Comparison of ENCODE assay signal across 8 mouse cellular contexts in genomic region chr4:150583777-150584135, GRCm38 (mm10).
DNase-seq lines count a peak whose midpoint lies in the region; ATAC-seq and TF ChIP-seq lines count a peak whose summit lies in the region.

No protein-coding gene starts in this region.

- H3K36me3 ChIP-seq in kidney, embryonic 16.5 days (ENCODE audit: insufficient read depth, low read length) = peaks cover 4% of the 10 kb centered on the region; the same call in 1 of the 2 replicates
- H3K36me3 ChIP-seq in hindbrain, embryonic 14.5 days (replicated peaks; ENCODE audit: control insufficient read depth, insufficient read depth) = no peaks in the 10 kb centered on the region
- H3K36me3 ChIP-seq in midbrain, embryonic 13.5 days = no peaks in the 10 kb centered on the region

- H3K9ac ChIP-seq in kidney, embryonic 16.5 days (replicated peaks; ENCODE audit: low read length) = peak overlapping the region; percentile 52
- H3K9ac ChIP-seq in hindbrain, embryonic 14.5 days = peak overlapping the region; percentile 22
- H3K9ac ChIP-seq in midbrain, embryonic 13.5 days (replicated peaks) = no peak overlapping the region

- H3K9me3 ChIP-seq in kidney, embryonic 16.5 days (ENCODE audit: low read length) = no peaks in the 10 kb centered on the region
- H3K9me3 ChIP-seq in hindbrain, embryonic 14.5 days (ENCODE audit: control insufficient read depth, low read length) = no peaks in the 10 kb centered on the region
- no peaks in the 10 kb centered on the region for H3K9me3 ChIP-seq in midbrain, embryonic 13.5 days

- no peaks in the 10 kb centered on the region for H3K27me3 ChIP-seq in kidney, embryonic 16.5 days (ENCODE audit: insufficient read depth, low read length)
- H3K27me3 ChIP-seq in hindbrain, embryonic 14.5 days (ENCODE audit: control insufficient read depth, insufficient read depth, low read length) = no peaks in the 10 kb centered on the region
- H3K27me3 ChIP-seq in midbrain, embryonic 13.5 days = no peaks in the 10 kb centered on the region

- no peak for DNase-seq in kidney, adult 9 months
- DNase-seq in hindbrain, embryonic 14.5 days (ENCODE audit: low spot score) = no peak
- no peak for DNase-seq in cerebellum, adult 11-12 months
- DNase-seq in embryo, embryonic 9.5 days (ENCODE audit: extremely low spot score) = no peak
- no peak for DNase-seq in spleen, postnatal 36 days (ENCODE audit: low spot score in 2 of 2)

- 27% methylated on average over 3 of the region's 3 CpGs for WGBS in kidney, embryonic 16.5 days
- WGBS in hindbrain, embryonic 14.5 days = 50% methylated on average over 3 of the region's 3 CpGs
- 49% methylated on average over 3 of the region's 3 CpGs for WGBS in midbrain, embryonic 13.5 days

- TF ChIP-seq CTCF in bone marrow macrophage, adult 2 months (IDR thresholded peaks at IDR 0.05; ENCODE audit: low read depth, low read length) = no peak

- H3K4me3 ChIP-seq in kidney, embryonic 16.5 days (ENCODE audit: low read length) = no peak overlapping the region
- H3K4me3 ChIP-seq in bone marrow macrophage, adult 2 months (ENCODE audit: insufficient read depth, low read length) = no peak overlapping the region
- H3K4me3 ChIP-seq in hindbrain, embryonic 14.5 days (replicated peaks; ENCODE audit: low read length) = no peak overlapping the region
- H3K4me3 ChIP-seq in midbrain, embryonic 13.5 days (replicated peaks) = no peak overlapping the region

- ATAC-seq in kidney, embryonic 16.5 days (ENCODE audit: low FRiP score, low TSS enrichment) = peak; percentile 86
- ATAC-seq in hindbrain, embryonic 14.5 days (ENCODE audit: low FRiP score) = no peak
- peak; percentile 58; the same call in 1 of the 2 replicates for ATAC-seq in midbrain, embryonic 13.5 days

- H3K4me1 ChIP-seq in kidney, embryonic 16.5 days (ENCODE audit: insufficient read depth, low read length) = peaks cover 69% of the 10 kb centered on the region
- H3K4me1 ChIP-seq in bone marrow macrophage, adult 2 months (ENCODE audit: control insufficient read depth, insufficient read depth, low read length) = peaks cover 56% of the 10 kb centered on the region
- H3K4me1 ChIP-seq in hindbrain, embryonic 14.5 days (replicated peaks; ENCODE audit: control insufficient read depth, insufficient read depth, low read length) = peaks cover 53% of the 10 kb centered on the region
- peaks cover 62% of the 10 kb centered on the region for H3K4me1 ChIP-seq in midbrain, embryonic 13.5 days (replicated peaks)

- peak overlapping the region; percentile 97 for H3K27ac ChIP-seq in kidney, embryonic 16.5 days (ENCODE audit: low read length)
- peak overlapping the region; percentile 94 for H3K27ac ChIP-seq in bone marrow macrophage, adult 2 months (ENCODE audit: insufficient read depth, low read depth, low read length)
- H3K27ac ChIP-seq in hindbrain, embryonic 14.5 days = peak overlapping the region; percentile 82
- H3K27ac ChIP-seq in midbrain, embryonic 13.5 days = peak overlapping the region; percentile 71

- H3K4me2 ChIP-seq in kidney, embryonic 16.5 days (replicated peaks; ENCODE audit: low read depth, low read length) = peak overlapping the region; percentile 32
- H3K4me2 ChIP-seq in hindbrain, embryonic 14.5 days (replicated peaks) = no peak overlapping the region
- H3K4me2 ChIP-seq in midbrain, embryonic 13.5 days (replicated peaks) = 0 out of 2 replicates have a peak overlapping the region, but pooled peaks have one; percentile 4

- TF ChIP-seq POLR2A in bone marrow macrophage, adult 2 months (IDR thresholded peaks at IDR 0.05; ENCODE audit: borderline replicate concordance, low read depth, low read length) = no peak
